Comparison of ENCODE assay signal across 18 mouse cellular contexts in genomic region chr13:37532596-37533170, GRCm38 (mm10).
DNase-seq lines count a peak whose midpoint lies in the region; ATAC-seq lines count a peak whose summit lies in the region.
"Had no signal": no experiment of that assay in that cellular context is flagged by ENCODE, and none has a peak within 500 bp of the region (broad histone marks: within the 10 kb centered on the region; RNA-seq: fewer than 3 reads in every experiment).

No protein-coding gene starts in this region.

- 77% methylated on average over 7 of the region's 7 CpGs for WGBS in kidney, embryonic 15.5 days

- intact Hi-C loops in gastrocnemius, postnatal 14 days (cut with DNase I; ENCODE audit: low total_unique reads) = no loop called here

- no peak overlapping the region for H3K9ac ChIP-seq in kidney, embryonic 15.5 days
- H3K9ac ChIP-seq: forebrain, embryonic 13.5 days; heart, embryonic 15.5 days; hindbrain, embryonic 14.5 days; midbrain, embryonic 15.5 days had no signal

- no peak for ATAC-seq in kidney, embryonic 15.5 days (replicated peaks; ENCODE audit: low FRiP score)
- peak; percentile 74 for ATAC-seq in inflammation-experienced regulatory T-cells, adult 6 months
- ATAC-seq: forebrain, embryonic 13.5 days; midbrain, embryonic 15.5 days had no signal

- H3K27ac ChIP-seq in kidney, embryonic 15.5 days = peak overlapping the region; percentile 64; the same call in 1 of the 2 replicates
- H3K27ac ChIP-seq: forebrain, embryonic 13.5 days; heart, embryonic 15.5 days; hindbrain, embryonic 14.5 days; left cerebral cortex, adult 2 months; macrophage; midbrain, embryonic 15.5 days had no signal

- no peaks in the 10 kb centered on the region for H3K36me3 ChIP-seq in kidney, embryonic 15.5 days
- H3K36me3 ChIP-seq: heart, embryonic 15.5 days; midbrain, embryonic 15.5 days had no signal

- H3K9me3 ChIP-seq in kidney, embryonic 15.5 days (replicated peaks) = no peaks in the 10 kb centered on the region
- H3K9me3 ChIP-seq: forebrain, embryonic 13.5 days; heart, embryonic 15.5 days; midbrain, embryonic 15.5 days had no signal

- no peak overlapping the region for H3K4me2 ChIP-seq in kidney, embryonic 15.5 days
- H3K4me2 ChIP-seq: forebrain, embryonic 13.5 days; heart, embryonic 15.5 days; hindbrain, embryonic 14.5 days; midbrain, embryonic 15.5 days had no signal

- no peak overlapping the region for H3K4me3 ChIP-seq in kidney, embryonic 15.5 days (replicated peaks)
- H3K4me3 ChIP-seq: forebrain, embryonic 13.5 days; heart, embryonic 15.5 days; left cerebral cortex, adult 2 months; midbrain, embryonic 15.5 days had no signal

- DNase-seq in kidney, adult 9 months = no peak
- DNase-seq in thymus, postnatal 0 days (ENCODE audit: low spot score) = peak; percentile 35
- DNase-seq in thymus, postnatal 10 days (ENCODE audit: low spot score in 2 of 2) = no peak
- DNase-seq in gastrocnemius, postnatal 14 days = no peak
- DNase-seq in cerebellum, postnatal 4 days (ENCODE audit: low spot score in 2 of 2) = no peak
- DNase-seq in frontal cortex, postnatal 25 days (ENCODE audit: low spot score in 2 of 2) = no peak
- DNase-seq: cerebellum, adult 18-20 months; heart, adult 18-20 months; lung, adult 18-20 months; right cerebral cortex, postnatal 25 days had no signal

- peaks cover 34% of the 10 kb centered on the region for H3K4me1 ChIP-seq in kidney, embryonic 15.5 days
- H3K4me1 ChIP-seq: forebrain, embryonic 13.5 days; midbrain, embryonic 15.5 days had no signal

- H3K27me3 ChIP-seq in kidney, embryonic 15.5 days = no peaks in the 10 kb centered on the region
- H3K27me3 ChIP-seq: heart, embryonic 15.5 days had no signal
